Mouse (Mus musculus) urinary bladder, postnatal 36 days (tissue): Measurements from ENCODE around the gene H2al1o.
"Not testable (repeated sequence)": the region's sequence is repeated elsewhere in the genome, so short reads cannot be mapped to it uniquely, and the experiment has no call there.

Source experiments
- DNase-seq, 2 experiments: peaks; one replicate each; pipeline ENCODE4 v3.0.0; 2022; ENCODE audit warnings: low spot score in 2 of 2, mixed read lengths in 1 of 2

H2al1o gene

GRCm38 (mm10) chrX:9572309-9572708, at the start of gene H2al1o:
H2al1o (minus strand) TSS chrX:9572409.
- DNase-seq = not testable (repeated sequence)

- not testable (repeated sequence) for DNase-seq
Measured at GRCm38 (mm10) chrX:9598036-9598435, 25.8 kb upstream of the H2al1o start.

- no peak for DNase-seq
Measured at GRCm38 (mm10) chrX:9536881-9537280, 35.3 kb downstream of the H2al1o start.
